In genomic region chr7:68365711-68366110, GRCm38 (mm10) we compare ENCODE assay signal across 11 mouse cellular contexts.
DNase-seq lines count a peak whose midpoint lies in the region; ATAC-seq and TF ChIP-seq lines count a peak whose summit lies in the region.
"Had no signal": no experiment of that assay in that cellular context is flagged by ENCODE, and none has a peak within 500 bp of the region (broad histone marks: within the 10 kb centered on the region; RNA-seq: fewer than 3 reads in every experiment).

No protein-coding gene starts in this region.

- TF ChIP-seq CTCF in forebrain, postnatal 0 days (IDR thresholded peaks at IDR 0.05; ENCODE audit: low read depth), result no peak

- 0 out of 2 replicates have a peak, but pooled peaks cover 5% of the 10 kb centered on the region for H3K27me3 ChIP-seq in forebrain, postnatal 0 days (ENCODE audit: insufficient read depth, low read length)
- H3K27me3 ChIP-seq in forebrain, embryonic 10.5 days (ENCODE audit: poor library complexity, severe bottlenecking), result peaks cover 27% of the 10 kb centered on the region

- H3K27ac ChIP-seq in forebrain, postnatal 0 days (ENCODE audit: low read depth, low read length), result no peak overlapping the region
- no peak overlapping the region for H3K27ac ChIP-seq in forebrain, embryonic 10.5 days
- H3K27ac ChIP-seq: embryonic facial prominence, embryonic 15.5 days; macrophage had no signal

- H3K4me2 ChIP-seq in forebrain, postnatal 0 days (ENCODE audit: low read depth), result no peak overlapping the region
- H3K4me2 ChIP-seq: embryonic facial prominence, embryonic 15.5 days had no signal

- no peaks in the 10 kb centered on the region for H3K9me3 ChIP-seq in forebrain, postnatal 0 days (ENCODE audit: low read length)
- H3K9me3 ChIP-seq in forebrain, embryonic 10.5 days, result no peaks in the 10 kb centered on the region
- H3K9me3 ChIP-seq: embryonic facial prominence, embryonic 15.5 days had no signal

- no peak overlapping the region for H3K4me3 ChIP-seq in forebrain, postnatal 0 days (ENCODE audit: low read depth, low read length)
- H3K4me3 ChIP-seq in forebrain, embryonic 10.5 days, result no peak overlapping the region
- H3K4me3 ChIP-seq: embryonic facial prominence, embryonic 15.5 days had no signal

- peak; percentile 72 for DNase-seq in forebrain, postnatal 0 days
- DNase-seq in forebrain, embryonic 10.5 days (ENCODE audit: extremely low spot score, low spot score), result no peak
- DNase-seq in right cerebral cortex, adult 18-20 months, result peak; percentile 14
- no peak for DNase-seq in right cerebral cortex, postnatal 36 days (ENCODE audit: low spot score in 2 of 2)
- peak; percentile 50 for DNase-seq in lung, postnatal 10 days
- DNase-seq in retina, embryonic 14.5 days (ENCODE audit: low spot score), result no peak
- no peak for DNase-seq in embryo, embryonic 10 days (ENCODE audit: low spot score)
- no peak for DNase-seq in gastrocnemius, postnatal 25 days
- DNase-seq: adrenal gland, adult 8-10 months had no signal

- no peak; the same call in 1 of the 2 replicates for ATAC-seq in forebrain, postnatal 0 days

- no peaks in the 10 kb centered on the region for H3K4me1 ChIP-seq in forebrain, postnatal 0 days (ENCODE audit: insufficient read depth)
- H3K4me1 ChIP-seq in forebrain, embryonic 10.5 days, result peaks cover 7% of the 10 kb centered on the region; the same call in 1 of the 2 replicates
- H3K4me1 ChIP-seq: embryonic facial prominence, embryonic 15.5 days had no signal

- no peaks in the 10 kb centered on the region for H3K36me3 ChIP-seq in forebrain, postnatal 0 days (ENCODE audit: insufficient read depth)
- H3K36me3 ChIP-seq in forebrain, embryonic 10.5 days (replicated peaks), result no peaks in the 10 kb centered on the region
- H3K36me3 ChIP-seq: embryonic facial prominence, embryonic 15.5 days had no signal

- no peak overlapping the region for H3K9ac ChIP-seq in forebrain, postnatal 0 days
- H3K9ac ChIP-seq: embryonic facial prominence, embryonic 15.5 days had no signal

- WGBS in forebrain, postnatal 0 days, result 58% methylated on average over 9 of the region's 9 CpGs
- WGBS in forebrain, embryonic 10.5 days, result 93% methylated on average over 9 of the region's 9 CpGs

Comparison
In these comparisons a context has a peak if more than half of its experiments do, and no peak if none do; other contexts are left out.
1. DNase-seq: peak in forebrain, postnatal 0 days (single experiment), right cerebral cortex, adult 18-20 months (single experiment) and lung, postnatal 10 days (single experiment); none in forebrain, embryonic 10.5 days (single experiment), right cerebral cortex, postnatal 36 days (0 of 2), retina, embryonic 14.5 days (single experiment), embryo, embryonic 10 days (single experiment) and gastrocnemius, postnatal 25 days (single experiment).